Mouse (Mus musculus) brain, embryonic 14.5 days (tissue): ENCODE measurements around the gene Ampd3. TPM values are rescaled to one million over a fixed set of nuclear protein-coding genes. Genes with fewer than 3 reads are reported as not detected.

ENCODE experiments used
- DNase-seq: peaks from one replicate; pipeline ENCODE4 v3.0.0-alpha.2; 2011; ENCODE audit warnings: low read depth
- CTCF ChIP-seq: fragments of 200-500 bp; IDR thresholded peaks from 2 replicates; pipeline ENCODE4 v1.5.1; 2012; ENCODE audit warnings: inconsistent platforms, mild to moderate bottlenecking, moderate library complexity, borderline replicate concordance; ENCODE audit not compliant: insufficient read depth, insufficient read length; ENCODE audit errors: extremely low read depth
- POLR2A ChIP-seq: fragments of 200-500 bp; IDR thresholded peaks from 2 replicates; pipeline ENCODE4 v1.6.1; 2012; ENCODE audit warnings: mild to moderate bottlenecking, inconsistent platforms, borderline replicate concordance; ENCODE audit not compliant: poor library complexity, insufficient read depth, insufficient read length, severe bottlenecking; ENCODE audit errors: extremely low read depth
- polyA plus RNA-seq: library from polyadenylated mRNA; depleted of rRNA; stranded (reverse); fragments of >200 nt; gene quantifications from 2 replicates; pipeline ENCODE4 v1.2.3, GENCODE M21; 2012

Gene Ampd3
- polyA plus RNA-seq, 1 experiment = 7.6 TPM

- no peak for DNase-seq
- TF ChIP-seq CTCF (no peak), POLR2A (no peak)
These were observed 55.1 kb downstream of the Ampd3 start for GRCm38 (mm10) chr7:110823076-110823475.

- TF ChIP-seq POLR2A = no peak
- no peak for TF ChIP-seq CTCF
- DNase-seq = no peak
These were observed 55.6 kb downstream of the Ampd3 start for GRCm38 (mm10) chr7:110823593-110823992.

GRCm38 (mm10) chr7:110823995-110824953 lies 56.3 kb downstream of the Ampd3 start:
- no peak for DNase-seq

GRCm38 (mm10) chr7:110833024-110833423 lies 65.0 kb downstream of the Ampd3 start:
- TF ChIP-seq CTCF (no peak), POLR2A (no peak)
- no peak for DNase-seq

More at GRCm38 (mm10) chr7:110823995-110824953, 56.3 kb downstream of the Ampd3 start:
- no peak for TF ChIP-seq POLR2A
- TF ChIP-seq CTCF = no peak

- TF ChIP-seq POLR2A (no peak), CTCF (no peak)
- DNase-seq = no peak
These were observed 66.0 kb downstream of the Ampd3 start for GRCm38 (mm10) chr7:110834018-110834417.

GRCm38 (mm10) chr7:110834522-110834921 lies 66.5 kb downstream of the Ampd3 start:
- TF ChIP-seq CTCF (no peak), POLR2A (no peak)
- DNase-seq = no peak

GRCm38 (mm10) chr7:110840332-110840731 lies 72.3 kb downstream of the Ampd3 start:
- DNase-seq = no peak
- TF ChIP-seq POLR2A (no peak), CTCF (no peak)

- DNase-seq = peak; percentile 97
- peak; percentile 49 for TF ChIP-seq CTCF
- TF ChIP-seq POLR2A = peak; percentile 69; the same call in 1 of the 2 replicates
These were observed 76.2 kb downstream of the Ampd3 start, which contains the start of gene Rnf141 for GRCm38 (mm10) chr7:110843916-110844874. TSS of gene Rnf141 (minus strand) at chr7:110844457.

GRCm38 (mm10) chr7:110847321-110847720 lies 79.3 kb downstream of the Ampd3 start:
- TF ChIP-seq CTCF (no peak), POLR2A (no peak)
- no peak for DNase-seq

- no peak for DNase-seq
- TF ChIP-seq POLR2A (no peak), CTCF (no peak)
These were observed 80.4 kb downstream of the Ampd3 start for GRCm38 (mm10) chr7:110848371-110848770.
